Mouse (Mus musculus): ENCODE results near the gene Platr17. TPM values are rescaled to one million over a fixed set of nuclear protein-coding genes. Genes with fewer than 3 reads are reported as not detected.

Platr17 gene
- polyA plus RNA-seq, 2 experiments from 2014 or later, result 2.0 to 3.1 TPM

DNA sequence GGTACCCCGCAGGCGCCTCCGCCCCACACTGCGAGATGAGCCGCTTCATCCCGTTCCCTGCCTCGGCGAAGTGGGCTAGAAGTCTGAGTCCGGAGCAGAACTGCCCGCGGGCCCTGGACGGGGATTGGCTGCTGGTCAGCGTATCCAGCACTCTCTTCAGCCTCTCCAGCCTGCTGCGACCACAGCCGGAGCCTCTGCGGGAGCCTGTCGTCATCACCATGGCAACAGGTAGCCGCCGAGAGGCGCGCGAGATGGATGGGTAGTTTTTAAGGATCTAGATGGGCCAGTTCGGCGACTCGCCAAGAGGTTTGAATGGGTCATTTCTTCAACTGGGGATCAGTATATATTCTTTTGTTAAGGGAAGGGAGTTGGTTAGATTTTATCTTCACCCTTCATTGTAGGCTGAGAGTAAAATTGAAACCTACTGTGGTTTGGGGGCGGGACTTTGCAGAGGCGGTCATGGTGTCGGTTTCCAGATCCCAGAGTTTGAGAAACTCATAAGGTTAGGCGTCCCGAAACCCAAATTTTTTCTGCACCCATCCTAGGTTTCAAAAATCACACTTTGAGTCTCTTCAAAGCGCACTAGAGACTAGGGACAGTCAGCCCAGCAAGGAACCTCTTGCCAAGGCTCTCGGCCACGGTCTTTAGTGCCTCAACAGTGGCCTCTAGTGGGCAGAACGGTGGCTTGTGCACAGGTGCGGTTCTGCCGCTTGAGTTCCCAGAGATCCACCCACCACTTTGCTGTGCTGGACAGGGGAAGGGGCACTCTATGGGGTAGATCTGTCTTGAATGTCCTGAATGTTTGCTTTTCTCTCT lies 15.6 kb downstream of the Platr17 start:
- ATAC-seq, result peak; percentile 37

DNA sequence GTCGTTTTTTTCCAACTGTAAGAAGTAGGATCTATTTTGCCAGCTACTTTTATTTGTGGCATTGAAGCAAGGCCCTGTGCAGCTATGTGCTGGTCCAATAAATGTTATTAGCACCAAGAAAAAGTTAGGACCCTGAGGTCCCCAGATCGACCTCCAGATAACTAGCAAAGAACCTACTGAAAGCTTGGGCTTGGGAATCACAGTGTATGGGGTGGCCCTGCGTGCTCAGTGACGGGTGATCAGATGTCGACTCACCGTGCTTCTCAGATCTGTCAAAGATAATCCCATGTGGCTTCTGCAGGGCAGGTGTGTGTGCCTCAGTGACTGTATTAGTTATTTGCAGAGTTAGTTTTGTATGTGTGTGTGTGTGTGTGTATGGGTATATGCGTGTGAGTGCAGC lies 16.4 kb downstream of the Platr17 start:
- ATAC-seq, result no peak

DNA sequence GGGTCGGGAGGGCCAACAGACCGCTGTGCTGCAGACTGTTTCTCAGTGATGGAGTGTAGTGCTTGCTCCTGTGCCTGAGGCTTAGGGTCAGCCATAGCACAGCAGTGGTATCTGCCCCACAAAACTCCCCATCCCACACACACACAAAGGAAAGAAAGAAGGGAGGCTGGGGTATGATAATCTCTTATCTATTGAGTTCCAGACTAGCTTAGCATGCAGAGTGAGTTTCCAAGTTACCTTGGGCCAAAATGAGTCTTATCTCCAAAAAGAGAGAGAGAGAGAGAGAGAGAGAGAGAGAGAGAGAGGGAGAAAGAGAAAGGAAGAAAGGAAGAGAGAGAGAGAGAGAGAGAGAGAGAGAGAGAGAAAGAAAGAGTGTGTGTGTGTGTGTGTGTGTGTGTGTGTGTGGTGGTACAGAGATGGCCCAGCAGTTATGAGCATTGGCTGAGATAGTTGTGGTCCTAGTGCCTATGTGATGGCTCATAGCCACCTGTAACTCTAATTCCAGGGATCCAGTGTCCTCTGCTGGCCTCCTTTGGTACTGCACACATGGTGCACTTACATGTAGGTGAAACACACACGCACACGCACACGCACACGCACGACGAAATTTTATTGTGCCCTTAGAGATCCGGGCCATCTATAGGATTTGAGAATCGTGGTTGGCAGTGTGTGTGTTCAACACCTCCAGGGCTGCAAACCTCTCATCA lies 19.8 kb downstream of the Platr17 start:
- no peak for ATAC-seq

DNA sequence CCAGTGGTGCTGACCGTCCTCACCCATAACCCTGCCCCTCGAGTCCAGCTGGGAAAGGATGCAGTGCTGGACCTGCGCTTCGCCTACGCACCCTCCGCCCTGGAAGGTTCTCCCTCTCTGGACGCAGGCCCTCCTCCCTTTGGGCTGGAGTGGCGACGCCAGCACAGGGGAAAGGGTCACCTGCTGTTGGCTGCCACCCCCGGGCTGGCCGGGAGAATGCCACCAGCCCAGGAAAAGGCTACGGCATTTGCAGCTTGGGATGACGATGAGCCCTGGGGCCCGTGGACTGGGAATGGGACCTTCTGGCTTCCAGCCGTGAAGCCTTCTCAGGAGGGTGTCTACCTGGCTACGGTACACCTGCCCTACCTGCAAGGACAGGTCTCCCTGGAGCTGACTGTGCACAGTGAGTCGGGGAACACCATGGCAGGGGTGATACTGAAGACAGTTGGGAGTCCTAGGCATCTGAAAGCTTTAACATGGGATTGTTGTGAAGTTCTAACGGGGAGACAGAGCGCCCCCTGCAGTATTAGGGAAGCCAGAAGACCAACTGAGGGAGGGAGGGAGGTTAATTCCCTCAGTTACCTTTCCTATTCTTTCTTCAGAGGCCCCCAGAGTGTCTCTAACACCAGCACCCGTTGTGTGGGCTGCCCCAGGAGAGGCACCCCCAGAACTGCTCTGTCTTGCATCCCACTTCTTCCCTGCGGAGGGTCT lies 20.6 kb downstream of the Platr17 start:
- no peak for ATAC-seq

DNA sequence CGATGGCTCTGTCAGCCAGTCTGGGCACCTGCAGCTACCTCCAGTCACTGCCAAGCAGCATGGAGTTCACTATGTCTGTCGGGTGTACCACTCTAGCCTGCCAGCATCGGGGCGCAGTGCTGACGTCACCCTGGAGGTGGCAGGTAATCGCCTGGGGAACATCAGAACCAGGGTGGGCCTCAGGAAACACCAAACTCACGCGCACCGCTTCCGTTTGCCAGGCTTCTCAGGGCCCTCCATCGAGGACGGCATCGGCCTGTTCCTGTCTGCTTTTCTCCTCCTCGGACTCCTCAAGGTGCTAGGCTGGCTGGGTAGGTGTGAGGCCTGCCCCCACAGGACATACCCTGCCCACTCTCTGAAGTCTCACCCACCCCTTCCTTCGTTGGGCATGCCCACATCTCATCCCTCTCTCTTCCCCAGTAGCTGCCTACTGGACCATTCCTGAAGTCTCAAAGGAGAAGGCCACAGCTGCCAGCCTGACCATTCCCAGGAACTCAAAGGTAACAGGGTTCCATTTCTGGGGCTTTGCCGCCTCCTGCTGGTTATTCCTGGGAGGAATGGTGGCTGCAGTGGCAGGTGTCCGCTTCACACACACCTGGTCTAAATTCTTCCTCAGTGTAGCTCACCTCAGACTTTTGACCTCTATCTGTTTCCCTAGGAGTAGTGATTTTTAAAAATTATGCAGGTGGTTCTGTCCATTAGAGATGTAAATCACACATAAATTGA lies 21.4 kb downstream of the Platr17 start:
- ATAC-seq, result no peak

DNA sequence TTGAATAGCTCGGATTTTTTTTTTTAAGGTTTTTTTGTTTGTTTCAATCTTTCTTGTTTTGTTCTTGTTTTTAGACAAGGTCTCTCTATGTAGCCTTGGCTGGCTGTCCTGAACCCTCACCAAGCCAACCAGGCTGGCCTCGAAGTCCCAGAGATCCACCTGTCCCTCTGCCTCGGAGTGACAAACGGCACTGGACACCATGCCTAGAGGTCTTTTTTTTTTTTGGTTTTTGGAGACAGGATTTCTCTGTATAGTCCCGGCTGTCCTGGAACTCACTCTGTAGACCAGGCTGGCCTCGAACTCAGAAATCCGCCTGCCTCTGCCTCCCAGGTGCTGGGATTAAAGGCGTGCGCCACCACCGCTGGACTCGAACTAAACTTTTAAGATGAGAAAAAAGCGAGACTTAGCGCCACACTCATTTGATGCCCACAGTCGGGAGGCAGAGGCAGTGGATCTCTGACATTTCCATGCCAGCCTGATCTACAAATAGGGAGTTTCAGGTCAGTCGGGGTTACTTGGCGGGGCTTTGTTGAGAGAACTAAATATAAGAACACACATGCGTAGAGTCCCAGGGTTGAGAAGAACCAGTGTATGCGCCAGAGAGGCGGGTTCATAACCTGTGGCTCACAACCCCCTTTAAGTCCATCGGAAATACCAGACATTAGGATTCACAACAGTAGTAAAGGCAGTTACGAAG lies 23.5 kb downstream of the Platr17 start:
- no peak for ATAC-seq

DNA sequence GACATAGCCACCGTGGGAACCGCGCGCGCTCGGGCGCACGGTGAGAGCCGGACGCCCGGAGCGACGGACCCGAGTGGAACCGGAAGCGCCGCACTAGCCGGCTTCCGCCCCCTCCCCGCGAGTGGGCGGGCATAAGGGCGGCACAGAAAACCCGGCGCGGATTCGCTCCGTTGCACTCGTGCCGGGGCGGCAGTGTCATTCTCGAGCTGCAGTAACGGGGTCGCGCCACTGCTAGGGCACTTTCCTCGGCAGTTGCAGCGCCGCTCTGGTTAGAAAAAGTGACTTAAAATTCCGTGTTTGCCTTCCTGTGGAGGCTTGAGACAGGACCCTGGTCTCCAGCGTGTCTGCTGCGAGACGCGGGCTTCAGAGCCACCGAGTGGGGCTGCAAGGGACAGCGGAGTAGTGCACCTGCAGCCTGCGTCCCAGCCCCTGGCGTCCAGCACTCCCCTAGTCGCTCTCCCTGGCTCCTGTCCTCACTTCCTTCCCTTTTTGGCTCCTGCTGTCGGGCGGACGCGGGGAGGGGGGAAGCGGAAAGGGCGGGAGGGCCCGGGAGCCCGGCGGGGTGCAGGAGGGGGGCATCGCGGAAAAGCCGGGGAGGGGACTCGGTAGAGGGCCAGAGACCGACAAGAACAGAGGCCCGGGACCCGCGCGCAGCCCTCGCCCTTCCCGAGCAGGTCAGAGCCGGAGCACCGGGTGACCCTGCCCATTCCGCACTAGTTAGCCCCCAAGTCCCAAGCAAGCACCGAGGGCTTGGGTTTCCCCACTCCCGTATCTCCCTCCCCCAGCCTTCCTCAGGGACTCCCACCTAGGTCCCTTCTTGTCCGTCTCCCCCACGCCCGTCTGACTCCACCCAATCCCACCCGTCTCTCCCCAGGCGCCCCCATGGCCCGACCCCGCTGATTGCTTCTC lies 24.7 kb downstream of the Platr17 start, which contains the start of gene Rgl2:
Rgl2 (plus strand) TSS at position 173 of the 909 bp plus-strand sequence.
- ATAC-seq, result peak; percentile 64

DNA sequence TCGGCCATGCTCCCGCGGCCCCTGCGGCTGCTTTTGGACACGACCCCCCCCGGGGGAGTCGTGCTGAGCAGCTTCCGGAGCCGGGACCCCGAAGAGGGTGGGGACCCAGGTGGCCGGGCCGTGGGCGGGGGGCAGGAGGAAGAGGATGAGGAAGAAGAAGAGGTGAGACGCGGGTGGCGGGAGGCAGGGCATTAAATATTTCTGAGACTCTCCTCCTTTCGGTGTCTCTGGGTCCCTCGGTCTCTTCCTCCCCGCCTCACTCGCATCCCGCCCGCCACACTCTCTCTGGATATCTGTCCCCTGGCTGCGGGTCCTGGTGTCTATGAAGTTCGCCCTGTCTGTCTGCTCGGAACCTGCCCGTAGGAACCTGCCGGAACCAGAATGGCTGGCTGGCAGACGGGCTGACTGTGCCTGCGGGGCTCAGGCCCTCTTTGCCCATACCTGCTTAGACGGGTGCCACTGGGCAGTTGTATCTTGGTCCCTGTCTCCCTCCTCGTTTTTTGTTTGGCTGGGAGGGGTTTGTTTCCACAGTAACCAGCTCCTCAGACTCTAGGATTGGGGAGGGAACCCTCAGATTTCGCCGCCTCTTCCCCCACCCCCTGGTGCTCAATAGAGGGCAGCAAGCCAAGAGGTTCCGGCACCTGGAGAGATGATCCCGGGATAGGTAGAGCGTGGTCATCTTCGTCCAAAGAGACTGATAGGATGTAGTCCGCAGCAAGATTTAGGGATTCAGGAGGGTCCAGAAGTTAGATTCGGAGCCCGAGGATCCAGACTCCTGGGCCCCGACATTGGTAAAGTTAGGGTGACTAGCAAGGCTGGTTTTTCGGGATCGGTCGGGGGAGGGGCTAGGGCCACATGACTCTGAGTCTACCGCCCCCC lies 25.6 kb downstream of the Platr17 start:
- peak; percentile 26 for ATAC-seq

DNA sequence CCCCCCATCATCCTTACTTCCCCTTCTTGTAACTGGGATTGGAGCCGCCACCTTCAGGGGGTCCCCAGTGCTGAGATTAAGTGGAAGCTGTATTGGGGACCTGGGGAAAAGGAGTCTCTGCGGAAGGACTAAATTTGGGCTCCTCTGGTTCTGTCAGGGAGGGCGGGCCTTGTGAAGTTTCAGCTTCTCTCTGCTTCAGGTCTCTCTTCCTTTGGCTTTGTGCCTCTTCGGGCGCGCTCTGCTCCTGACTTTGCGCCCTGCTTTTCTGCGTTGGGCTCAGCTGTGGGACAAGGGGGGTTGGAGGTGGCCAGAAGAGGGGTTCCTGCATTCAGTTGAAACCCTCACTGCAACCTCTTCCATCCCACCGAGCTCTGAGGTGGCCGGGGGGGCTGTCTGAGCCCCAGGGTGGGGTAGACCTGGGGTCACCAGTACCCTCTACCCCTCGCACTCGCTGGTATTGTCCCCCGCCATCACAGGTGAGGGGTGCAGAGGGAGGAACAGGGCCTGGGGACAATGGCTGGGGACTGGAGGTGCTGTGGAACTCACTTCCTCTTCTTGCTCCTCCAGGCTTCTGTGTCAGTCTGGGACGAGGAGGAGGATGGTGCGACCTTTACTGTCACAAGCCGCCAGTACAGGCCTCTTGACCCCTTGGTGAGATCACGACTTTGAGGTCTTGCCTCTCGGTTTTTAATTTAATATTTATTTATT lies 26.4 kb downstream of the Platr17 start:
- peak; percentile 38 for ATAC-seq

DNA sequence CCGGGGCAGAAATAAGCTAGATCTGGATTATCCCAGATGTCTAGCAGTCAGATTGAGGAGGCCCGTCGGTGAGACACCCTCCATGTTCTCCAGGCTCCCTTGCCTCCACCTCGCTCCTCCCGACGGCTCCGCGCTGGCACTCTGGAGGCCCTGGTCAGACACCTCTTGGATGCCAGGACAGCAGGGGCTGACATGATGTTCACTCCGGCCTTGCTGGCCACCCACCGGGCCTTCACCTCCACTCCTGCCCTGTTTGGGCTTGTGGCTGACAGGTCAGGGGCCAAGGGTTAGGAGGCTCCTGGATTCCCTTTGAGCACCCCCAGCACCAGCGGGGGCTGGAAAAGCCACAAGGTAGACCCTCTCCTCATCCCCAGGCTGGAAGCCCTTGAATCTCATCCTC lies 27.0 kb downstream of the Platr17 start:
- no peak for ATAC-seq

DNA sequence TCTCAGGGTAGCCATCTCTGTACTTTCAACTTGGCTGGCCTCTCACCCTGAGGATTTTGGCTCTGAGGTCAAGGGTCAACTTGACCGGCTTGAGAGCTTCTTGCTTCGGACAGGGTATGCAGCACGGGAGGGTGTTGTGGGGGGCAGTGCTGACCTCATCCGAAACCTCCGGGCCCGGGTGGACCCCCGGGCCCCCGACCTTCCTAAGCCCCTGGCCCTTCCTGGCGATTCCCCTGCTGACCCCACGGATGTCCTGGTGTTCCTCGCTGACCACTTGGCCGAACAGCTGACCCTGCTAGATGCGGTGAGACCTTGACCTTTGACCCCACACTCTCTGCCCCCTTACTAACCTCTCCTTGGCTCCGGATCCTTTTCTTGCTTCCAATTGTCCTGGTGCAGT lies 27.5 kb downstream of the Platr17 start:
- ATAC-seq, result no peak

DNA sequence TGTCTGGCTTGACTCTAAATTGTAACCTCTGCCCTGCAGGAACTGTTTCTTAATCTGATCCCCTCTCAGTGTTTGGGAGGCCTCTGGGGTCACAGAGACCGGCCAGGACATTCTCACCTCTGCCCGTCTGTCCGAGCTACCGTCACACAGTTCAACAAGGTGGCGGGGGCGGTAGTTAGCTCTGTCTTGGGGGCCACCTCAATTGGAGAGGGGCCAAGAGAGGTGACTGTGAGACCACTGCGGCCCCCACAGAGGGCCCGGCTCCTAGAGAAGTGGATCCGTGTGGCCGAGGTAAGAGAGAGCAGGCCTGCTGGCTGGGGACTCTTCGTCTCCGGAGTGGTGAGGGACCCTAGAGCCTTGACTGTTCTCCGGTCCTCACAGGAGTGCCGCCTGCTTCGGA lies 28.0 kb downstream of the Platr17 start:
- no peak for ATAC-seq

DNA sequence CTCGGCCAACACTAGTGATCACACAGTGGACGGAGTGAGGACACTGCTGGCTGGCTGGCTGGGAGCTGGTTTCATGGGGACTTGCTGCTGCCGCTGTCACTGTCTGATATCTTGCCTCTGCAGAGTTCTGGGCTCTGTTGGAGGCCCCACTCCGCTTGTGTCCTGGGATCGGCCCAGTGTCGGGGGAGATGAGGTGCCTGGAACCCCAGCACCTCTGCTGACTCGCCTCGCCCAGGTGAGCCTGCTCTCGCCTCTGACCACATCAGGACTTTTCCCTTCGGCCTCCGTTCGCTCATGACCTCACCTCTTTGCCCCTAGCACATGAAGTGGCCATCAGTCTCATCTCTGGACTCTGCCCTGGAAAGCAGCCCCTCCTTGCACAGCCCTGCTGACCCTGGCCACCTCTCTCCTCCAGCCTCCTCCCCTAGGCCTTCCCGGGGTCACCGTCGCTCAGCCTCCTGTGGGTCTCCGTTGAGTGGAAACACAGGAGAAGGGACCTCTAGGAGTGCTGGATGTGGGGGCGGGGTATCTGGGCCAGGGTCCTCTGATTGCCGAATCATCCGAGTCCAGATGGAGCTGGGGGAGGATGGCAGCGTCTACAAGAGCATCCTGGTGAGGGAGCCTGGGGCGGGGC lies 30.6 kb downstream of the Platr17 start:
- no peak for ATAC-seq

DNA sequence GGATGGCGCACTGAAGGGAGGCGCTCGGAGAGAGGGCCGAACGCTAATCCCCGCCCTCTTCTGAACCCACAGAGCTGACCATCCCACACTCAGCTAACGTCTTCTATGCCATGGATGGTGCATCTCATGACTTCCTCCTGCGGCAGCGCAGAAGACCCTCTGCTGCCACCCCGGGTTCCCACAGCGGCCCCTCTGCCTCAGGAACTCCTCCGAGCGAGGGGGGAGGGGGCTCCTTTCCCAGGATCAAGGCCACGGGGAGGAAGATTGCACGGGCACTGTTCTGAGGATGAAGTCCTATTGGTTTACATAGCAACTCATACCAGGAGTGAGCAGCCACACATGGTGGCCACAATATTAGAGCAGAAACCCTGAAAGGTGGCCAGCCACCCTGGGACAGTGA lies 32.1 kb downstream of the Platr17 start:
- no peak for ATAC-seq

DNA sequence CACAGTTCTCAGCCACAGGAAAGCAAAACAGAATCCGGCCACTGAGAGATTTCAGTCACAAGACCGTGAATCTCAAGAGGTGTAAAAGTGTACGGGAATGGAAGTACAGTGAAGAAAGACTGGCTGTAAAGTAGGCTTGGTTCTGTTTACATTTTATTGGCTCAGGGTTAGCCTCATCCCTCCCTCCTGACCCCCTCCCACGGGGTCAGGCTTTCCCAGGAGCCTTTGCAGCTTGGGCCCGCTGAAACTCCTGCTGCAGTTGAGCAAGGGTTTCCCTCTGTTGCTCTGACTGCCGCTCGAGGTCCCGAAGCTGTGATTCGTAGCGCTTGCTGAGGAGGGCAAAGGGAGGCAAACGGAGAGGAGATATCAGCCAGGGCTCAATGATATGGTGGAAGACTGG lies 33.8 kb downstream of the Platr17 start:
- no peak for ATAC-seq

DNA sequence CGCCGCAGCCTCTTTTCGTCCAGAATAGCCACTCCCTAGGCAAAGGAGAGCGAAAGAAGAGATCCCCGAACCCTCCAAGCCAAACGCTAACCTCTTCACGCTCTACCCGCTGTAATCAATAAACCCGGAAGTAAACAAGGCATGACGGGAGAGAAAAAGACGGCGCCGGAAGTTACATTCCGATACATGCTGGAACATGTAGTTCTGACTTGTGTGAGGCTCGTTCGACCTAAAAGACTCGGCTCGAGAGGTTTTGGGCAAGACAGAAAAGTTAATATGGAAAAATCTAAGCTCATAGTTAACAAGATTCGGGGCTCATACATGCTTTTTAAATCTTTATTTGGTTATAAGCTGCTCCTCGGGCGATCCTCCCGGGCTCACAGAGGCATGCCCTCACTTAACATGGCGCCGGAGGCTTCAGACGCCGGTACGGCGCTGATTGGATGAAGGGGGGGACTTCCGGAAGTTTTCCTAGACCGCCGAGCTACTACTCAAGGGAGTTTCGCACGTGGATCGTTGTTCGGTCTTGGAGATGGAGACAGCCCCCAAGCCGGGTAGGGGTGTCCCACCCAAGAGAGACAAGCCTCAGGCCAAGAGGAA lies 35.4 kb downstream of the Platr17 start, which contains the start of the genes Pfdn6 and Wdr46:
Pfdn6 (minus strand) TSS at position 138 of the 600 bp plus-strand sequence.
Wdr46 (plus strand) TSS at position 455 of the 600 bp plus-strand sequence.
- ATAC-seq, result peak; percentile 97

DNA sequence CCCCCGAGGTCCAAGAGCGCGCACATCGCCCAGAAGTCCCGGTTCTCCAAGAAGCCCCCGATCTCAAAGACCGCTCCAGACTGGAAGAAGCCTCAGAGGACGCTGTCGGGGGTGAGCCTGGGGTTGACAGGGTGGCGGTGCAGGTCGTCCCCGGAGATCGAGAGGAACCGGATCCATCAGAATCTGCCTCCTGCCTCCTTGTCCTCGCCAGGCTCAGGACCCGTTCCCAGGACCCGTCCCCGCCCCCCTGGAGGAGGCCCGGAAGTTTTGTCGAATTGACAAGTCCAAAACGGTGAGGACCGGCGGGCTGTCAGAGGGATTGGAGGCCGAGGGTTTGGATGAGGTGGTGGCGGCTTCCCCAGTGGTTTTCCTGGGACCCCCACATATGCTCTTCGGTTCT lies 36.0 kb downstream of the Platr17 start:
- no peak for ATAC-seq

DNA sequence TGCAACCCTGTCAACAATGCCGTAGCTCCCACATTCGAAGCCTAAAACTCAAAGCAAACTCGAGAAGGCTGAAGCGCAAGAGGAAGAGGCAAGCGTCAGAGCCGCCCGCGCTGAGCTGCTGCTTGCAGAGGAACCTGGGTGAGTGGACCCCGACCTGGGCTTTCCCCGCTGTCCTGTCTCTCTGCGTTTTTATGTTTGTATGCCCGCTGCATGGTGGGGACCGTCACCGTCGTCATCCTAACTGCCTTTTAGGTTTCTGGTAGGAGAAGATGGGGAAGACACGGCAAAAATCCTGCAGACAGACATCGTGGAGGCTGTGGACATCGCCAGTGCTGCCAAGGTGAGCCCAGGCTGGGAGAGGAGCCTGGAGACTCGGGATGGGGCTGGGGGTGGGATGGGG lies 36.4 kb downstream of the Platr17 start:
- no peak for ATAC-seq

All from CD4-positive, CD25-positive, alpha-beta regulatory T cell, adult 4 months (primary cell).